Comparison of ENCODE assay signal across 20 mouse cellular contexts in the genomic region with DNA sequence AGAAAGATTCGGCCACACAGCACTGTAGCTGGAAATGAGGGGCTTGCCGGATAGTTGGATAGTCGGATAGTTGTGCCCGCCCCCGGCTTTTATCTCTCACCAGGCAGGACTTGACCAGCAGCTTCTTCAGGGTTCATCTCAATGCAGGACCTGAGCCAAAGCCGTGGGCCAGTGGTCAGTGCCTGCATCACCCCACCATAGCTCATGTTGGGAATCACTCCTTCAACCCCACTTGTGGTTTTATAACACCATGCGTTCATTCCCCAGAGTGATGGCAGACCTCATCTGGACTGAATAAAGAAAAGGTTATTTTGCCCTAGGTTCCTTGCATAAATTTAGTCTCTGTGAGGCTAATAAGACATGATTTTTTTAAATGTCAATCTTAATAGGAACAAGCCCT. TPM values are rescaled to one million over a fixed set of nuclear protein-coding genes. Genes with fewer than 3 reads are reported as not detected.
DNase-seq lines count a peak whose midpoint lies in the region; ATAC-seq and TF ChIP-seq lines count a peak whose summit lies in the region.
"Had no signal": no experiment of that assay in that cellular context is flagged by ENCODE, and none has a peak within 500 bp of the region (broad histone marks: within the 10 kb centered on the region; RNA-seq: fewer than 3 reads in every experiment).

No protein-coding gene starts in this region.

- no peak for TF ChIP-seq CTCF in lung, postnatal 0 days (IDR thresholded peaks at IDR 0.05)

- no peaks in the 10 kb centered on the region for H3K27me3 ChIP-seq in heart, embryonic 10.5 days (ENCODE audit: insufficient read depth, poor library complexity, severe bottlenecking)
- no peaks in the 10 kb centered on the region for H3K27me3 ChIP-seq in midbrain, embryonic 12.5 days
- no peaks in the 10 kb centered on the region for H3K27me3 ChIP-seq in midbrain, embryonic 15.5 days (replicated peaks)
- H3K27me3 ChIP-seq in limb, embryonic 11.5 days (ENCODE audit: control insufficient read depth, insufficient read depth, low read length) = no peaks in the 10 kb centered on the region
- no peaks in the 10 kb centered on the region for H3K27me3 ChIP-seq in lung, postnatal 0 days (replicated peaks; ENCODE audit: insufficient read depth, low read length)
- H3K27me3 ChIP-seq: heart, embryonic 15.5 days; kidney, embryonic 15.5 days; megakaryocyte, embryonic 14.5 days; neural tube, embryonic 12.5 days had no signal

- 36% methylated on average over 7 of the region's 7 CpGs for WGBS in heart, embryonic 10.5 days
- 50% methylated on average over 7 of the region's 7 CpGs for WGBS in midbrain, embryonic 12.5 days
- WGBS in midbrain, embryonic 15.5 days = 33% methylated on average over 7 of the region's 7 CpGs
- WGBS in limb, embryonic 11.5 days = 33% methylated on average over 7 of the region's 7 CpGs
- 68% methylated on average over 7 of the region's 7 CpGs for WGBS in lung, postnatal 0 days

- H3K4me1 ChIP-seq in heart, embryonic 10.5 days = peaks cover 78% of the 10 kb centered on the region
- H3K4me1 ChIP-seq in midbrain, embryonic 12.5 days = peaks cover 61% of the 10 kb centered on the region
- H3K4me1 ChIP-seq in midbrain, embryonic 15.5 days = peaks cover 40% of the 10 kb centered on the region
- H3K4me1 ChIP-seq in limb, embryonic 11.5 days (ENCODE audit: control insufficient read depth, insufficient read depth, low read length) = peaks cover 14% of the 10 kb centered on the region; the same call in 1 of the 2 replicates
- H3K4me1 ChIP-seq in lung, postnatal 0 days (ENCODE audit: insufficient read depth, low read depth, low read length) = peaks cover 13% of the 10 kb centered on the region

- no peak for ATAC-seq in midbrain, embryonic 12.5 days (ENCODE audit: low FRiP score, low read depth)
- ATAC-seq in midbrain, embryonic 15.5 days (replicated peaks) = no peak
- no peak for ATAC-seq in limb, embryonic 11.5 days (ENCODE audit: insufficient number of reproducible peaks, low FRiP score, low TSS enrichment, low read depth)
- no peak for ATAC-seq in lung, postnatal 0 days
- ATAC-seq in cerebellum, adult (ENCODE audit: insufficient number of reproducible peaks, low FRiP score, low TSS enrichment) = no peak
- ATAC-seq: forebrain, postnatal 0 days had no signal

- no peak overlapping the region for H3K4me2 ChIP-seq in midbrain, embryonic 12.5 days (replicated peaks)
- H3K4me2 ChIP-seq in midbrain, embryonic 15.5 days = no peak overlapping the region
- H3K4me2 ChIP-seq in limb, embryonic 11.5 days (ENCODE audit: low read depth, severe bottlenecking) = no peak overlapping the region
- H3K4me2 ChIP-seq in lung, postnatal 0 days (replicated peaks; ENCODE audit: low read depth, low read length) = no peak overlapping the region
- H3K4me2 ChIP-seq: heart, embryonic 15.5 days; kidney, embryonic 15.5 days; liver, embryonic 11.5 days; lung, embryonic 14.5 days; neural tube, embryonic 12.5 days had no signal

- TF ChIP-seq EP300 in lung, postnatal 0 days (IDR thresholded peaks at IDR 0.05) = no peak

- H3K4me3 ChIP-seq in heart, embryonic 10.5 days = no peak overlapping the region
- H3K4me3 ChIP-seq in midbrain, embryonic 12.5 days = no peak overlapping the region
- no peak overlapping the region for H3K4me3 ChIP-seq in midbrain, embryonic 15.5 days
- H3K4me3 ChIP-seq in limb, embryonic 11.5 days (ENCODE audit: low read depth, low read length) = no peak overlapping the region
- H3K4me3 ChIP-seq in lung, postnatal 0 days (ENCODE audit: low read depth, low read length) = no peak overlapping the region
- H3K4me3 ChIP-seq: heart, embryonic 15.5 days; kidney, embryonic 15.5 days; megakaryocyte, embryonic 14.5 days; neural tube, embryonic 12.5 days had no signal

- DNase-seq in heart, embryonic 10.5 days (ENCODE audit: low spot score) = no peak
- DNase-seq in heart, postnatal 36 days = no peak
- DNase-seq in limb, embryonic 11.5 days (ENCODE audit: low spot score) = no peak
- DNase-seq in lung, postnatal 0 days (ENCODE audit: low spot score) = no peak
- no peak for DNase-seq in lung, postnatal 4 days
- DNase-seq: B cell, adult 2 months; cerebellum, postnatal 25 days; forebrain, postnatal 0 days; gastrocnemius, postnatal 25 days; lung, embryonic 14.5 days; right cerebral cortex, postnatal 4 days; thymus, postnatal 4 days had no signal

- intact Hi-C loops in heart, postnatal 36 days (cut with DNase I) = no loop called here

- H3K9ac ChIP-seq in midbrain, embryonic 12.5 days (replicated peaks) = no peak overlapping the region
- no peak overlapping the region for H3K9ac ChIP-seq in midbrain, embryonic 15.5 days
- H3K9ac ChIP-seq in limb, embryonic 11.5 days (ENCODE audit: low read length) = no peak overlapping the region
- no peak overlapping the region for H3K9ac ChIP-seq in lung, postnatal 0 days (replicated peaks; ENCODE audit: low read depth)
- H3K9ac ChIP-seq: forebrain, postnatal 0 days; heart, embryonic 15.5 days; kidney, embryonic 15.5 days; lung, embryonic 14.5 days; neural tube, embryonic 12.5 days had no signal

- no peaks in the 10 kb centered on the region for H3K9me3 ChIP-seq in heart, embryonic 10.5 days
- no peaks in the 10 kb centered on the region for H3K9me3 ChIP-seq in midbrain, embryonic 12.5 days
- H3K9me3 ChIP-seq in midbrain, embryonic 15.5 days = no peaks in the 10 kb centered on the region
- no peaks in the 10 kb centered on the region for H3K9me3 ChIP-seq in limb, embryonic 11.5 days (ENCODE audit: control insufficient read depth, low read length)
- H3K9me3 ChIP-seq in lung, postnatal 0 days (ENCODE audit: low read length) = no peaks in the 10 kb centered on the region
- H3K9me3 ChIP-seq: heart, embryonic 15.5 days; kidney, embryonic 15.5 days; megakaryocyte, embryonic 14.5 days; neural tube, embryonic 12.5 days had no signal

- H3K27ac ChIP-seq in heart, embryonic 10.5 days = peak overlapping the region; percentile 47; the same call in 1 of the 2 replicates
- H3K27ac ChIP-seq in midbrain, embryonic 12.5 days (replicated peaks) = peak overlapping the region; percentile 46; the same call in 1 of the 2 replicates
- no peak overlapping the region for H3K27ac ChIP-seq in midbrain, embryonic 15.5 days
- H3K27ac ChIP-seq in limb, embryonic 11.5 days (replicated peaks; ENCODE audit: low read depth, low read length) = 0 out of 2 replicates have a peak overlapping the region, but pooled peaks have one; percentile 65
- H3K27ac ChIP-seq in lung, postnatal 0 days (ENCODE audit: low read length) = no peak overlapping the region
- H3K27ac ChIP-seq: heart, embryonic 15.5 days; kidney, embryonic 15.5 days; neural tube, embryonic 12.5 days had no signal

- H3K36me3 ChIP-seq in heart, embryonic 10.5 days = peaks cover 27% of the 10 kb centered on the region
- peaks cover 8% of the 10 kb centered on the region; the same call in 1 of the 2 replicates for H3K36me3 ChIP-seq in midbrain, embryonic 12.5 days
- 0 out of 2 replicates have a peak, but pooled peaks cover 3% of the 10 kb centered on the region for H3K36me3 ChIP-seq in midbrain, embryonic 15.5 days (replicated peaks)
- H3K36me3 ChIP-seq in limb, embryonic 11.5 days (ENCODE audit: control insufficient read depth, insufficient read depth, low read length) = no peaks in the 10 kb centered on the region
- H3K36me3 ChIP-seq in lung, postnatal 0 days (ENCODE audit: insufficient read depth, low read length) = no peaks in the 10 kb centered on the region
- H3K36me3 ChIP-seq: heart, embryonic 15.5 days; kidney, embryonic 15.5 days had no signal

RNA-seq across cellular contexts. Expression of a gene that starts 9.1 kb away (rescaled TPM):
- 3.3 and 4.5 TPM in 2 replicates for polyA plus RNA-seq in heart, embryonic 10.5 days (2016; fragmentation: Nextera tagmentation; extraction: Ambion mirVana)
- total RNA-seq in heart, postnatal 36 days (2021) = 10 to 100 TPM; 15.7 to 15.8 TPM
- polyA plus RNA-seq in midbrain, embryonic 12.5 days (2016; fragmentation: Nextera tagmentation; extraction: Ambion mirVana) = 7.6 and 9.6 TPM in 2 replicates
- 6.9 and 8.1 TPM in 2 replicates for polyA plus RNA-seq in midbrain, embryonic 15.5 days (2015; fragmentation: Nextera tagmentation; extraction: Ambion mirVana)
- 3.3 and 4.7 TPM in 2 replicates for polyA plus RNA-seq in limb, embryonic 11.5 days (2014; fragmentation: Nextera tagmentation; extraction: Ambion mirVana)
- polyA plus RNA-seq in lung, postnatal 0 days (2015; fragmentation: Nextera tagmentation; extraction: Ambion mirVana) = 4.3 and 5.1 TPM in 2 replicates

RNA-seq across cellular contexts. Expression of a gene that starts 53.4 kb away (rescaled TPM):
- polyA plus RNA-seq in heart, embryonic 10.5 days (2016; fragmentation: Nextera tagmentation; extraction: Ambion mirVana) = 8.7 and 11.1 TPM in 2 replicates
- total RNA-seq in heart, postnatal 36 days (2021) = 1 to 10 TPM; 6.2 to 6.4 TPM
- polyA plus RNA-seq in midbrain, embryonic 12.5 days (2016; fragmentation: Nextera tagmentation; extraction: Ambion mirVana) = 14.4 and 14.5 TPM in 2 replicates
- 13.7 and 14.2 TPM in 2 replicates for polyA plus RNA-seq in midbrain, embryonic 15.5 days (2015; fragmentation: Nextera tagmentation; extraction: Ambion mirVana)
- 8.0 and 8.5 TPM in 2 replicates for polyA plus RNA-seq in limb, embryonic 11.5 days (2014; fragmentation: Nextera tagmentation; extraction: Ambion mirVana)
- polyA plus RNA-seq in lung, postnatal 0 days (2015; fragmentation: Nextera tagmentation; extraction: Ambion mirVana) = 6.2 and 7.2 TPM in 2 replicates

Comparison
In these comparisons a context has a peak if more than half of its experiments do, and no peak if none do; other contexts are left out.
1. H3K27ac ChIP-seq: peak in heart, embryonic 10.5 days (single experiment), midbrain, embryonic 12.5 days (single experiment) and limb, embryonic 11.5 days (single experiment); none in midbrain, embryonic 15.5 days (single experiment) and lung, postnatal 0 days (single experiment).